Mouse (Mus musculus) bone marrow, adult 2 months (tissue): ENCODE measurements around the gene Cdk15.

Source experiments
- CTCF ChIP-seq: fragments of 200-500 bp; IDR thresholded peaks from 2 replicates; pipeline ENCODE4 v1.5.1; 2011; ENCODE audit warnings: low read length, control low read depth; ENCODE audit not compliant: control insufficient read depth, insufficient read depth
- POLR2A ChIP-seq: fragments of 200-500 bp; IDR thresholded peaks from 2 replicates; pipeline ENCODE4 v1.6.1; 2011; ENCODE audit warnings: low read depth, mild to moderate bottlenecking, control low read depth, low read length, borderline replicate concordance; ENCODE audit not compliant: control insufficient read depth

- TF ChIP-seq POLR2A (no peak), CTCF (no peak)
Measured at GRCm38 (mm10) chr1:59359136-59359535, 102.4 kb downstream of the Cdk15 start.
